Mouse (Mus musculus) neutrophil, adult 5-6 weeks (primary cell): ENCODE data around the gene Qrfpr. TPM values are rescaled to one million over a fixed set of nuclear protein-coding genes. Genes with fewer than 3 reads are reported as not detected.

Experiments
- ATAC-seq: fragments of 151-379, 151-347 bp; 2 replicates; pipeline ENCODE4 v1.8.0; 2017; ENCODE audit warnings: mild to moderate bottlenecking, moderate TSS enrichment; ENCODE audit not compliant: insufficient number of reproducible peaks, poor library complexity, low FRiP score, severe bottlenecking; ENCODE audit errors: extremely low read depth
- total RNA-seq: library from RNA; stranded (forward); fragments of 200-1000 nt; gene quantifications from 2 replicates; pipeline ENCODE4 v1.2.3, GENCODE M21; 2017

The Qrfpr gene
- not detected in 2 replicates for total RNA-seq

DNA sequence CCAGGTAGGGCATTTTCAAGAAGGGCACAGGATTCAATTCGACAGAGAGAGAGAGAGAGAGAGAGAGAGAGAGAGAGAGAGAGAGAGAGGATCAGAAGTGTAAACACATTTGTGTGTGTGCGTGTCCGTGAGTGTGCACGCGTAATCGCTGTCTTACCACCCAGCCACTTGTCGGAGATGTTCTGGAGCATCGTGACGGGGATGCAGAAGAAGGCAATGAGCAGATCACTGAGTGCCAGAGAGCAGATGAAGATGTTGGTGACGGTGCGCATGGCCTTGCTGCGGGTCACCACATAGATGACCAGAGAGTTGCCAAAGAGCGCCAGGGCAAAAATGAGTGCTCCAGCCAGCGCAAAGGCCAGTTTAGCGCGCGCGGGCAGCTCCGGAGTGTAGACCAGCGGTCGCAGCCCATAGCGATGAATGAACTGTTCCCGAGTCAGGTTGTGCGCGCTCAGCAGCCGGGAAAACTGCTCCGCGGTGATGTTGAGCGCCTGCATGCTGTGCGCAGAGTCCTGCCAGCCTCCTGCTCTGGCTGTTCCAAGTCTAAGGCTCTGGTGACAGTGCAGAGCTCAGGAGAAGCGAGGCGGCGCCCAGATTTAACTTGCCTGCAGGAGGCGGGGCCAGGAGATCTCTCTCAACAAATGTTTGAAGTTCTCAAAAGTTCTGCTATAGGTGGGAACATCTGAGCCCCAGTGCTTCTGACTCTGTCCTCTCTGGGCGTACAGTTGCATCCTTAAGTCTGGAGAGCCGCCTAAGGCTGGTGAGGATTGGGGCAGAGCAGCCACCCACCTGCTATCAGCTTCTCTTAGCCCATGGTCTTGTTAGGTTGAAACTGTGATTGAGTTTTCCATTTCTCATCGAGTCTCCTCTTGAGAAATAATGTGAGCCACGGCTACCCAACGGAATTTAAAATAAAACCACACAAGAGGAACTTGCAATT lies at the start of gene Qrfpr:
Gene Qrfpr, minus strand, starts transcription at position 571 of the 940 bp plus-strand sequence.
- no peak for ATAC-seq

- ATAC-seq: no peak
Measured at GRCm38 (mm10) chr3:36263873-36264272, 41.8 kb upstream of the Qrfpr start.

GRCm38 (mm10) chr3:36263265-36263664 lies 41.2 kb upstream of the Qrfpr start:
- no peak for ATAC-seq

DNA sequence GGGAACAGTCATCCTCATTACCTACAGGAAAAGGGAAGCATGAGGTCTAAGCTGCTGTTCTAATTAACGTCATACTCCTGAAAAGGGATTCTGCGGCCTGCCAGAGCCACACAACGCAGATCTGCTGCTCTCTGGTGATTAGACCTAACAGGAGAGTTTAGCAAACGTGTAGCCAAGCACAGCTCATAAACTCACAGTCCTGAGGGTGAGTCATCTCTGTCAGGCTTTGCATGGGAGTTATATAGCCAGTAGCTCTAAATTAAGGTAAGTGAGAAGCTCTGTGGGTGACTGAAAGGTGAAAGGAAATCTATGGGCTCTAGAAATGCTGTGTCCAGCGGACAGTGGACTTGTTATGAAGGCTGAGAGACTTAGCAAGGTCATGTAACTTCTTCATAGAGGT lies 28.5 kb upstream of the Qrfpr start:
- ATAC-seq: no peak

- ATAC-seq: no peak
Measured at GRCm38 (mm10) chr3:36248446-36248845, 26.3 kb upstream of the Qrfpr start.

DNA sequence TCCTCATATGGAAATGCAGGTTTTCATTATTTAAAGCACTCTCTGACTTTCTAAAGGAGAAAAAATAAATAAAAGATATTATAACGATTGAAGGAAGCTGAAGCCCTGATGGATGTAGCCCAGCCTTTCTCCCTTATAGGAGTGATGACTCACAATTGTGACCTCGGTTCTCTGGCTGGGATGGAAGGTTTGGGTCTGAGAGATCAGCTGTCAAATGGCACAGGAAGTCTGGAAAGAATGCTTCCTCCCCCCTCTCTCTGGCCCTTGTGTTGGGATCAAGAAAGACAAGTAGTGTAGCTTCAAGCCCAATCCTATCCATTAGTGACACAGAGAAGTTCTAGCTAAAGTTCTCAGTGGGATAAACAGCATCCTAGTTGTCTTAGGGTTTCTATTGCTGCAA lies 7.8 kb upstream of the Qrfpr start:
- ATAC-seq: no peak

- no peak for ATAC-seq
Measured at GRCm38 (mm10) chr3:36227246-36227645, 5.1 kb upstream of the Qrfpr start.

GRCm38 (mm10) chr3:36223361-36223760 lies 1.2 kb upstream of the Qrfpr start:
- no peak for ATAC-seq

- no peak for ATAC-seq
Measured at GRCm38 (mm10) chr3:36212758-36213157, 9.4 kb downstream of the Qrfpr start.

DNA sequence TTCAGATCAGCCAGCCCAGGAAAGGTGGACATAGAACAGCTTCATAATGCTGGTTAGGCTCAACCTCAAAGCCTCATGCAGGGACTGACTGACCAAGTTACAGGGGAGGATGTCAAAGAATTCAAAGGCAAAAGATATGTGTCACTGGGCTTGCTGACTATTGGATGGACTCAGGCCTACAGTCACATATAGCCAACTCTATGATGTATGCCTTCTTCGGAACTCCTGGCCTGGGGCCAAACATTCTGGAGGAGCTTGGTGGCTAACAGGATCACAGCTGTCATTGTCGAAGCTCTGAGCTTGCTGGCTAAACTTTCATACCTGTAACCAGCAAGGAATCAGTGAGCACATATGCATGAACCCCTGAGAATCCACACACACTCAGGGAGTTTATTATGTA lies 11.2 kb downstream of the Qrfpr start:
- no peak for ATAC-seq

GRCm38 (mm10) chr3:36209776-36210555 lies 12.1 kb downstream of the Qrfpr start:
- no peak for ATAC-seq

DNA sequence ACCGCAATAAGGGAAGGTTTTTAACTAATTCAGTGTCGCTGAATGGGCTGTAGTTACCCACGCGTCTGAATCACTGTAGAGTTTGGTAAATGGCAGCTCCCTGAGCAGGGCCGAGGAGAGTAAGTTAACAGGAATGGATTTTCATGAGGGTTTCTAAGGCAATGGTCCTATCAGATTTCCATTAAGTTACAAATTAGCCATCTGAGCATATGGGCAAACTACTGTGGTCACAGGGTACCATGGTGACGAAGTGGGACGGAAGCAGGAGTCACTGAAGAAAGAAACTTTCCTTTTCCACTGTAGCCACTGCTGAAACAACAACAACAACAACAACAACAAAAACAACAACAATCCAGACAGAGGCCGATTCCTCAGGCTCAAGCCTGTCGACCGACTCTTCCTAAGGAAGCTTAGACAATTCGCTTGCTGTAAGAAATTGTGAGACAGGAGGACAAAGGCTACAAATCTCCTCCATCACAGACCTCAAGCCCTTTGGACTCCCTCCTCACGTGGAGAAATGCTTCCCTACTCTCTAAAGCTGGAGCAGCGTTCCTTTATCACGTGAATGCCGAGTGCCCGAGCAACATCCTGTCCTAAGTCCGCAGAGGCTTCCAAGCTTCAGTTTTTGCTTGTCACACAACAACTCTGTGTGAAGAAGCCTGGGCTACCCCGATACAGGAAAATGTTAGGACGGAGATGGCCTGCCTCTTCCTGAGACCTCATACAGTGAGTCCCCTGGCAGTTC lies 14.4 kb downstream of the Qrfpr start:
- ATAC-seq: no peak

- no peak for ATAC-seq
Measured at GRCm38 (mm10) chr3:36202932-36203331, 19.2 kb downstream of the Qrfpr start.

DNA sequence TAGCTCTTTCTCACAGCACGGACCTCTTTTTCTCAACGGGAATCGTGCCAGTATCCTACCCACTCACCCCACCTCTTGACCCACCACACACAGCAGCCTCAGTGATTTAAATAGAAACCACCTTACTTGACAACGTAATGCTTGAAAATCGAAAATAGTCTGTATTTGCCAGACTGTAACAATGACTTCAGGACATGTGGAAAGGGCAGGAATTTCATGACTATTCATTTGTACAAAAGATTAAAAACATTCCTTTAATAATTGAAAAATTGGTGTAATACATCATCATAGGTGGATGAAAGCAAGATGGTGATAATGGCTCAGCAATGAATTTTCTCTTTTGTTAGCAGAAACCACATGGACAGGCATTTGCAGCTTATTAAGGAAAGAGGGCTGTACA lies 21.0 kb downstream of the Qrfpr start:
- no peak for ATAC-seq

DNA sequence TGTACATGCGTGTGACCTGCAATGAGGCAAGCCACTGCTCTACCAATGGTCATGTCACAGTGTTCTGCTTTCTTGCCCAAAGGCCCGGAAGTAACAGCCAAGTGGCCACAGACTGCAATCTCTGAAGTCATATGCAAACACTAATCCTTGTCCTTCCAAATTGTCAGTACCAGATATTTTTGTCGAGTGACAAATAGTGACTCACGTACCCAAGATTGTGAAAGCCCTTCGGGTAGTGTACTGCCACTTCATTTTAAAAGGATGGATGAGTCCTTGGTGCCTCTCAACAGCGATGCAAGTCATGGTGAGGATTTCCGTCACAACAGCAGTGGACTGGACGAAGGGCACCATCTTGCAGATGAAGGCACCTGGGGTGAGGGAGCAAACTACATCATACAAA lies 32.9 kb downstream of the Qrfpr start:
- no peak for ATAC-seq

DNA sequence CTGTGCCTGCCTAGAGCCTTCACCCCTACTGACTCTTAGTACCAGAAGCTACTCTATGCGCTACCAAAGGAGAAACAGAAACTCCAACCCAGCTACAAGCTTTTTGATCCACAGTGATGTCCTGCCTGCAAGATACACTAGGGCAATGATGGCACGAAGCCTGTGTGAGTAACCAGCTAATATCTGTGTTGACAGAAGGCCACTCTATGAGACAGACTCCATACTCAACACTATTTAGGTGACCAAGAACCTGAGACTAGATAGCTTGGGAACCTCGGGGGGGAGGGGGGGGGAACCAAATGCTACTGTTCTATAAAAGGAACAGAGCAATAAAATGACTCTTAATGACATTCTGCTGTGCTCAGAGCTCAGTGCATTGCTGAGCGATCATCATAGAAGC lies 35.6 kb downstream of the Qrfpr start:
- no peak for ATAC-seq

- ATAC-seq: no peak
Measured at GRCm38 (mm10) chr3:36181519-36181918, 40.6 kb downstream of the Qrfpr start.

DNA sequence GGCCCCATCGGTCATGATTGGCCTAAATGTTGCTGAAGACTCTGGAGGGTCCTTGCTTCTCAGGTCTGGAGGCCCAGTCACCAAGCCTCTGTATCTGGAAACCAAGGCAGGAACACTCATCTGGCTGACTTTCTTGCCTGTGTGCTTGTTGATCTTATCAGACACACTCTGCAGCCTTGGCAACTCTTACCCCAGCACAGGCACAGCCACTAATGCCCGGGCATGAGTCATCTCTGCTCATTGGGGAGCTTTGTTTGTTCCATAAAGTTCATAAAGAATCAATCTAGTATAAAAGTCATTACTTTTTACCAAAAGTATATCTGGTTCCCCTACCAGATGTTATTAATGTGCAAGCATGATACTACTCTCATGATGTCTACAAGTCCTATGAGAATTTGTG lies 48.4 kb downstream of the Qrfpr start:
- ATAC-seq: no peak

DNA sequence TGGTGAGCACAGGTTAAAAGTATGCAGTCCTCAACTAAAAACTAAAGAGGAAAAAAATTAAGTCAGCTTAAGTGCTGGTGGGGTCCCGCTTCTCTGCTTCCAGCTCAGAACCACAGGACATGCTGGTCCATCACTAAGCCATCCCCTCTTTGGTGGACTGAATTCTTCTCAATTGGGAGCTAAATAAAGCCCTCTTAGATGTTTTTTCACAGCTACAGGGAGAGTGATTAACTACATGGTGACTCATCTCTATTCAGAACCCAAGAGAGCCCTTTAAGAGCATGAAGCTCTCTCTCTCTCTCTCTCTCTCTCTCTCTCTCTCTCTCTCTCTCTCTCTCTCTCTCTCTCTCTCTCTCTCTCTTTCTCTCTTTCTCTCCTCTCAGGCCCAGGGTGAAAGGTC lies 50.8 kb downstream of the Qrfpr start:
- ATAC-seq: no peak
